Mouse (Mus musculus) cerebellum, adult 8-10 months (tissue): ENCODE results near the gene Abcg4.

Experiments
- DNase-seq: peaks from one replicate; pipeline ENCODE4 v3.0.0; 2022

Gene Abcg4

DNA sequence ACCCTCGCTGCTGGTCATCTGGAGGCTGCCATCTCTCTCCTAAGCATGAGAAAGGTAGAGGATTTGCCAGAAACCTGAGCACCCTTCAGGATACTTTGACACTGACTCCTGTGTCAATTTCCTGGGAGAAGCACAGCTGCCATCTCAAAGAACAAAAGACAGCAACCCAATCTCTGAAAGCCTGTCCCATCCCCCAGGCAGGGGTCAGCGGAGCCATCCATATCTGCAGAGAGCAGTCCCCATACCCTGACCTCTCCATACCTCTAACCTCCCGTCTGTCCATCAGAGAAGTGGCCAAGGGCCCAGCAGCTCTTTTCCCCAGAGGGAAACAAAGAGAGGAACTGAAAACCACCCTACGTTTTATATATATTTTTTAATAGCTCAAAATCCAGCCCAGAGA, 51.8 kb downstream of the Abcg4 start:
- DNase-seq: no peak

DNA sequence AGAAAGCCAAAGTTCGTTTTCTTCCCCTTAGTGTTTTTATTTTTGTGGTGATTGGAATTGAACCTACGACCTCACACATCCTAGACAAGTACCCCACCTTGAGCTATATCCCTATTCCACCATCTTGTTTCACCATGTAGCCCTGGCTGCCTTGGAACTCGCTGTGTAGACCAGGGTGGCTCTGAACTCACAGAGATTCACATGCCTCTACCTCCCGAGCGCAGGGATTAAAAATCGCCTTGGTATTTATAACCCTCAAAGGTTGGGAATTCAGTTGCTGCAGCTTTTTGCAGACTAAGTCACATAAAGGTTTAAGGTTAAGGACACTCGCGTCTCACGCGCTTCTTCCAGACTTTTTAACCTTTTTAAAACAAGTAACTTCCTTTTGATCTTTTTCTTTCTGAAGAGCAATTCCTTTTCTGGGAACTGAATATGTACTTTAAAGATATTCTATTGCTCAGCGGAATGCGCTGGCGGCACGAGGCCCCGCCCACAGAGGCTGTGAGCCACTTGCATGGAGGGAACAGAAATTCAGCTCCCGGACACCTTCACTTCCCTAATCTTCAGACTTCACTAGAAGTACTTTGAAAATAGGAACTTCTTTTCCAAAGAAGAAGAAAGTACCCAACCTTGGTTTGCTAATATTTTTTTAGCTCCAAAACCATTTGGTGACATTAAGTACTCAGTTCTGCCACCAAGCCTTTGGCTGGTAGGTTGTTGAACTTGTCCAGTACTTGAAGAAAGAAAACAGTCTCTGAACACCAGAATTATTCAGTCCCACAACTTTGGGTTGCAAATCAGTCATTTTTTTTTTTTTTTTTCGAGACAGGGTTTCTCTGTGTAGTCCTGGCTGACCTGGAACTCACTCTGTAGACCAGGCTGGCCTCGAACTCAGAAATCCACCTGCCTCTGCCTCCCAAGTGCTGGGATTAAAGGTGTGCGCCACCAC, 53.7 kb downstream of the Abcg4 start:
- DNase-seq: peak; percentile 28

DNA sequence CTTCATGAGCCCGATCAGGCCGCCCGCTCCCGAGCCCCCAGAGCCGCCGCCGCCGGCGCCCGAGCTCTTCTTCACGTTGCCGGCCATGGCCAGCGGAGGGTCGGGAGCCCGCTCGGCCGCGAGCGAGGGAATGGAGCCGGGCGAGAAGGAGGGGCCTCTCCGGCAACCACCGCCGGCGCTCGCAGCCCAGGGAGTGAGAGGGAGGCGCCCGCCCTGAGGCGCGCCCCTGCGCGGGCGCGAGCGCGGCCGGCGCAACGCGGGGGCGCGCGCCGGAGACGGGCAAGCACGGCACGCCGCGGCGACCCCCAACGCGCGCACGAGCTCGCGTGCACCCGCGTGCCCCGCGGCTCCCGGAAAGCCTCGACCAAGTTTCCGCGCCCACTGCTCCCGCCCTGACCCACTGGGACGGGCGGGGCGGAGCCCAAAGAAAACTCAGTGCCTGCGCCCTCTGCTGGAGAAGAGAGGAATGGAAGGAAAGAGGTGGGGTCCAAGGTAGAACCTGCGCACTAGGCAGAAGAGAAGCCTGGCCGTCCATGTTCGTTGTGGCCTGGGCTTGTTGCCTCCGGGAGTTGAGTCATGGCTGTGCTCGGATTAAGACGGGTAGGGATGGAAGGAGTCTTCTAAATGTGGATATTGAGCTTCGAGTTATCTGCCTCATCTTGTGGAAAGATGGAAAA, 54.5 kb downstream of the Abcg4 start, which contains the start of gene Cbl:
Cbl (minus strand) TSS at position 248 of the 677 bp plus-strand sequence.
- peak; percentile 99 for DNase-seq

DNA sequence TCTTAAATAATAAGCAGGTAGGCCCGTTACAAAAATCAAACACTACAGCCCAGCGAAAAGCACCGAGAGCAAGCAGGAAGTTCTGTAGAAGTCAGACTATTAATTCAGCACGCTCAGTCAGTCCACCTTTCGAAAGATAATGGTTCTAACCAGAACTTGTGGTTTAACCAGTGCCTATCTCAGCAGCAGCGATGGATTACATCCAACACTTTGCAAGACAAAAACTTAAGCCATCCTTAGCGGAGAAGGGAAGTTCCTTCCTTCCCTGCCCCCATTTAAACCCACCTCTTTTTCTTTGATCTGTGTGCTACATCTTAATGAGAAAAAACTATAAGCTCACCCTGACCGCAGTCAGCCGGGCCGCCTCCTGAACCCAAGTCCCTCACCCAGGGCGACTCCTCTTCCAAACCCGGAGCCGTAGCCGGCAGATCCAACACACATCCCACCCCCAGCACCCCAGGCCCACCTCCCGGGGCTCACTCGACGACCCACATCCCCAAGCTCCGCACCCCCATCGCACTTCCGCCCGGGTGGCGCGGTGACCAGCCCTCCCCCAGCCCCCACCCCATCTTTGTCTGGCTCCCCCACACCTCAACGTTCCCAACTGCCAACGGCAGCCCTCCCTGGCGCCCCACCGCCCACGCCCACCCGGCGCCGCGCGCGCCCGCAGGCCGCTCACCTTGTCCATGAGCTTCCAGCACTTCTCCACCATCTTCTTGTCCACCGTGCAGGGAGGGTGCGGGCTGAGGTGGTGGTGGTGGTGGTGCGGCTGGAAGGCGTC, 55.2 kb downstream of the Abcg4 start:
- DNase-seq: peak; percentile 36

DNA sequence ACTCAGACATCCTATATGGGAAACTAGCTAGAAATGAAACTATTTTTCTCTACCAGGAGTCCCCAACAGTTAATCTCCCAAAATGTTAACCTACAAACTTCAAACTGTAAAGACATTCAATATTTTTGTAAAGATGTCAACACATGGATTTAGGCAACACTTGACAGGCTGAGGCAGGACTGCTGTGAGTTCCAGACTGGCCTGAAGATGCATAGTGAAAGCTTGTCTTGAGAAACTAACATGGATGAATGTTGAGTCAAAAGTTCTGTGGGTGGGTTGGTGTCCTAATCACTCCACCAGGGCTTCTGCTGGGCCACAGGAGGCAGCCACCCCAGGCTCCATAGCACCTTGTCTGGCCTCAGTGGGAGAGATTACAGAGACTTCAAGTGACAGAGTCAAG, 56.8 kb downstream of the Abcg4 start:
- DNase-seq: no peak

DNA sequence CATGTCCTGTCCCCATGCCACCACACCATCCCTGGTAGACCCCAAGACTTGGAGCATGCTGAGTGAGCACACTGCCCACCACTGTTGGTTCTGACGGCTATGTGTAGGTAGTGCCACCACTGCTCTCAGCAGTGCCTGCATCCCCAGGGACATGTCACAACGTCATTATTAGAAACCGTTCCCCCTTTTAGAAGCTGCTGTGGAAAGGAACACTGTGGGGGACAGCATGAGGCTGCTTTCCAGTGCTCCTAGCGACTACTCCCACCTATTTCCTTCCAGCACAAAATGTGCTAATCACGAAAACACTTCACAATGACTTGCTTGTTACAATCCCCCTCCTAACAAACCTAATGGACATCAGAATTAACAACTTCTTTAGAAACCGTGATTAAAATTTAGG, 62.4 kb downstream of the Abcg4 start:
- no peak for DNase-seq
